In the genomic region with DNA sequence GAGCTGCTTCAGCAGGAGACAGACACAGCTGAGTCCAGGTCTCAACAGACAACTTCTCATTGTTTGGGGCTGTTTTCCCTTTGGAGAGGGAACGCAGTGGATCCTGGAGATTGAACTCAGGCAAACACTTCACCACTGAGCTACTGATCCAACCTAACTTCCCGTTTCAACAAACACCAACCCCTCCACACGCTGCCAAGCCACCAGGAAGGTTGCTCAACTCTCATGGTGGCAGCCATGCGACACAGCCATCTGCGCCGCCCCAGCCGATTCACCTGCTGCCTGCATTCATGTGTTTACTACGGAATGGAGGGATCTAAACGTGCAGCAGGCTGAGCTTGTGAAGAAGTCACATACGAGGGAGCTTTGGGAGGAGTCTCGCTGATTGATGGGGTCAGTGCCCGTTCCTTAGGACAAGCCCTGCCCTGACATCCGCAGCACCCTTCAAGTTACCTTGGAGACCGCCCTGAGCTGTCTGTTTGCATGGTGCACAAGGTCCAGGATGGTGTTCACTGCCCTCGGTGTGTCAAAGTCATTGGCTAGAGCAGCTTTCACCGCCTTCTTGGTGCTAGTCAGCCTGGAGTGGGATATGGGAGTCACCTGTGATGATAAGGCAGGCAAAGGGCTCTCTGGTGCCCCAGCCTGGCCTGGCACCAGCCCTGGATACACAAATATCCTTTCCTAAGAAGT, we compare ENCODE assay signal across 29 mouse cellular contexts. TPM values are rescaled to one million over a fixed set of nuclear protein-coding genes. Genes with fewer than 3 reads are reported as not detected.
DNase-seq lines count a peak whose midpoint lies in the region; ATAC-seq and TF ChIP-seq lines count a peak whose summit lies in the region.
"Had no signal": no experiment of that assay in that cellular context is flagged by ENCODE, and none has a peak within 500 bp of the region (broad histone marks: within the 10 kb centered on the region; RNA-seq: fewer than 3 reads in every experiment).

No protein-coding gene starts in this region.

- H3K4me1 ChIP-seq in heart, embryonic 10.5 days: no peaks in the 10 kb centered on the region
- no peaks in the 10 kb centered on the region for H3K4me1 ChIP-seq in heart, embryonic 12.5 days (replicated peaks)
- no peaks in the 10 kb centered on the region for H3K4me1 ChIP-seq in lung, embryonic 14.5 days (ENCODE audit: insufficient read depth)
- no peaks in the 10 kb centered on the region for H3K4me1 ChIP-seq in kidney, embryonic 15.5 days
- H3K4me1 ChIP-seq: embryonic facial prominence, embryonic 15.5 days; limb, embryonic 10.5 days; neural tube, embryonic 13.5 days; stomach, embryonic 15.5 days had no signal

- no peak overlapping the region for H3K27ac ChIP-seq in heart, embryonic 10.5 days
- H3K27ac ChIP-seq in heart, embryonic 12.5 days (ENCODE audit: poor library complexity, severe bottlenecking): no peak overlapping the region
- H3K27ac ChIP-seq in lung, embryonic 14.5 days (ENCODE audit: low read depth): no peak overlapping the region
- no peak overlapping the region for H3K27ac ChIP-seq in kidney, embryonic 15.5 days
- H3K27ac ChIP-seq: embryonic facial prominence, embryonic 15.5 days; gastrocnemius, adult 2 months; hindbrain, embryonic 14.5 days; limb, embryonic 10.5 days; midbrain, embryonic 10.5 days; neural tube, embryonic 13.5 days; stomach, embryonic 15.5 days had no signal

- WGBS in heart, embryonic 10.5 days: 84% methylated on average over 16 of the region's 16 CpGs
- WGBS in heart, embryonic 12.5 days: 80% methylated on average over 16 of the region's 16 CpGs
- WGBS in lung, embryonic 14.5 days: 72% methylated on average over 16 of the region's 16 CpGs
- 84% methylated on average over 16 of the region's 16 CpGs for WGBS in kidney, embryonic 15.5 days

- H3K36me3 ChIP-seq in heart, embryonic 10.5 days: peaks cover 72% of the 10 kb centered on the region
- H3K36me3 ChIP-seq in heart, embryonic 12.5 days: peaks cover 82% of the 10 kb centered on the region
- H3K36me3 ChIP-seq in lung, embryonic 14.5 days (ENCODE audit: insufficient read depth): peaks cover 57% of the 10 kb centered on the region
- H3K36me3 ChIP-seq in kidney, embryonic 15.5 days: peaks cover 82% of the 10 kb centered on the region

- ATAC-seq in heart, embryonic 12.5 days (ENCODE audit: insufficient number of reproducible peaks, low FRiP score): no peak
- ATAC-seq in common myeloid progenitor, adult 5-6 weeks (replicated peaks; ENCODE audit: low read depth, poor library complexity, severe bottlenecking): peak; percentile 62
- 0 out of 2 replicates have a peak, but pooled peaks have one; percentile 15 for ATAC-seq in lung, embryonic 14.5 days (ENCODE audit: insufficient read depth)
- ATAC-seq in kidney, embryonic 15.5 days (replicated peaks; ENCODE audit: low FRiP score): no peak
- ATAC-seq: forebrain, embryonic 16.5 days; inflammation-experienced regulatory T-cells, adult 6 months; liver, postnatal 0 days; midbrain, embryonic 16.5 days had no signal

- no peaks in the 10 kb centered on the region for H3K27me3 ChIP-seq in heart, embryonic 10.5 days (ENCODE audit: insufficient read depth, poor library complexity, severe bottlenecking)
- H3K27me3 ChIP-seq in heart, embryonic 12.5 days (replicated peaks): no peaks in the 10 kb centered on the region
- no peaks in the 10 kb centered on the region for H3K27me3 ChIP-seq in lung, embryonic 14.5 days (ENCODE audit: insufficient read depth, low read length)
- H3K27me3 ChIP-seq in kidney, embryonic 15.5 days: no peaks in the 10 kb centered on the region
- H3K27me3 ChIP-seq: embryonic facial prominence, embryonic 15.5 days; neural tube, embryonic 13.5 days; stomach, embryonic 15.5 days had no signal

- DNase-seq in heart, embryonic 10.5 days (ENCODE audit: low spot score): peak; percentile 75
- no peak for DNase-seq in lung, embryonic 14.5 days
- DNase-seq in lung, postnatal 25 days (ENCODE audit: low spot score): peak; percentile 73
- no peak for DNase-seq in frontal cortex, postnatal 10 days (ENCODE audit: low spot score in 2 of 2)
- no peak for DNase-seq in thymus, adult 18-20 months
- DNase-seq: adrenal gland, postnatal 14 days; cerebellum, adult 2 months; cerebellum, postnatal 36 days; gastrocnemius, adult 2 months; kidney, adult 2 months; kidney, postnatal 14 days; liver; liver, postnatal 0 days; right cerebral cortex, adult 18-20 months; right cerebral cortex, postnatal 4 days; thymus, postnatal 36 days had no signal

- H3K4me2 ChIP-seq in heart, embryonic 12.5 days: no peak overlapping the region
- no peak overlapping the region for H3K4me2 ChIP-seq in lung, embryonic 14.5 days
- no peak overlapping the region for H3K4me2 ChIP-seq in kidney, embryonic 15.5 days
- H3K4me2 ChIP-seq: embryonic facial prominence, embryonic 15.5 days; hindbrain, embryonic 14.5 days; neural tube, embryonic 13.5 days; stomach, embryonic 15.5 days had no signal

- TF ChIP-seq CTCF in lung, embryonic 14.5 days (IDR thresholded peaks at IDR 0.05; ENCODE audit: low read depth): no peak

- no peak overlapping the region for H3K9ac ChIP-seq in heart, embryonic 12.5 days
- H3K9ac ChIP-seq in lung, embryonic 14.5 days: no peak overlapping the region
- H3K9ac ChIP-seq in kidney, embryonic 15.5 days: no peak overlapping the region
- H3K9ac ChIP-seq: embryonic facial prominence, embryonic 15.5 days; hindbrain, embryonic 14.5 days; liver, postnatal 0 days; neural tube, embryonic 13.5 days; stomach, embryonic 15.5 days had no signal

- H3K9me3 ChIP-seq in heart, embryonic 10.5 days: no peaks in the 10 kb centered on the region
- H3K9me3 ChIP-seq in heart, embryonic 12.5 days (replicated peaks): no peaks in the 10 kb centered on the region
- no peaks in the 10 kb centered on the region for H3K9me3 ChIP-seq in lung, embryonic 14.5 days (ENCODE audit: low read depth, low read length)
- no peaks in the 10 kb centered on the region for H3K9me3 ChIP-seq in kidney, embryonic 15.5 days (replicated peaks)
- H3K9me3 ChIP-seq: embryonic facial prominence, embryonic 15.5 days; limb, embryonic 10.5 days; midbrain, embryonic 10.5 days; neural tube, embryonic 13.5 days; stomach, embryonic 15.5 days had no signal

- H3K4me3 ChIP-seq in heart, embryonic 10.5 days: no peak overlapping the region
- no peak overlapping the region for H3K4me3 ChIP-seq in heart, embryonic 12.5 days
- H3K4me3 ChIP-seq in lung, embryonic 14.5 days (ENCODE audit: low read depth, low read length): no peak overlapping the region
- no peak overlapping the region for H3K4me3 ChIP-seq in kidney, embryonic 15.5 days (replicated peaks)
- H3K4me3 ChIP-seq: embryonic facial prominence, embryonic 15.5 days; gastrocnemius, adult 2 months; limb, embryonic 10.5 days; midbrain, embryonic 10.5 days; myocyte; neural tube, embryonic 13.5 days; stomach, embryonic 15.5 days had no signal

RNA-seq across cellular contexts. Expression of a gene that starts 20.2 kb away (rescaled TPM):
- polyA plus RNA-seq in heart, embryonic 10.5 days (2016; fragmentation: Nextera tagmentation; extraction: Ambion mirVana): 86.1 and 92.1 TPM in 2 replicates
- 68.8 and 71.0 TPM in 2 replicates for polyA plus RNA-seq in heart, embryonic 12.5 days (2016; fragmentation: Nextera tagmentation; extraction: Ambion mirVana)
- 34.9 and 50.2 TPM in 2 replicates for total RNA-seq in common myeloid progenitor, adult 5-6 weeks (2017)
- 119 and 131 TPM in 2 replicates for polyA plus RNA-seq in lung, embryonic 14.5 days (2014; fragmentation: Nextera tagmentation; extraction: Ambion mirVana)
- polyA plus RNA-seq in kidney, embryonic 15.5 days (2015; fragmentation: Nextera tagmentation; extraction: Ambion mirVana): 119 and 121 TPM in 2 replicates

RNA-seq across cellular contexts. Expression of a gene that starts 33.1 kb away (rescaled TPM):
- 24.5 and 27.9 TPM in 2 replicates for polyA plus RNA-seq in heart, embryonic 10.5 days (2016; fragmentation: Nextera tagmentation; extraction: Ambion mirVana)
- polyA plus RNA-seq in heart, embryonic 12.5 days (2016; fragmentation: Nextera tagmentation; extraction: Ambion mirVana): 22.6 and 28.2 TPM in 2 replicates
- total RNA-seq in common myeloid progenitor, adult 5-6 weeks (2017): 40.0 and 41.7 TPM in 2 replicates
- 22.9 and 25.3 TPM in 2 replicates for polyA plus RNA-seq in lung, embryonic 14.5 days (2014; fragmentation: Nextera tagmentation; extraction: Ambion mirVana)
- polyA plus RNA-seq in kidney, embryonic 15.5 days (2015; fragmentation: Nextera tagmentation; extraction: Ambion mirVana): 23.8 and 28.3 TPM in 2 replicates

RNA-seq across cellular contexts. Expression of a gene that starts 37.9 kb away (rescaled TPM):
- polyA plus RNA-seq in heart, embryonic 10.5 days (2016; fragmentation: Nextera tagmentation; extraction: Ambion mirVana): 21.8 and 27.7 TPM in 2 replicates
- 25.2 and 26.5 TPM in 2 replicates for polyA plus RNA-seq in heart, embryonic 12.5 days (2016; fragmentation: Nextera tagmentation; extraction: Ambion mirVana)
- 53.5 and 69.9 TPM in 2 replicates for total RNA-seq in common myeloid progenitor, adult 5-6 weeks (2017)
- polyA plus RNA-seq in lung, embryonic 14.5 days (2014; fragmentation: Nextera tagmentation; extraction: Ambion mirVana): 39.5 and 47.7 TPM in 2 replicates
- 35.7 and 36.9 TPM in 2 replicates for polyA plus RNA-seq in kidney, embryonic 15.5 days (2015; fragmentation: Nextera tagmentation; extraction: Ambion mirVana)

RNA-seq across cellular contexts. Expression of a gene that starts 39.0 kb away (rescaled TPM):
- polyA plus RNA-seq in heart, embryonic 10.5 days (2016; fragmentation: Nextera tagmentation; extraction: Ambion mirVana): 11.2 and 21.9 TPM in 2 replicates
- 20.2 and 23.5 TPM in 2 replicates for polyA plus RNA-seq in heart, embryonic 12.5 days (2016; fragmentation: Nextera tagmentation; extraction: Ambion mirVana)
- total RNA-seq in common myeloid progenitor, adult 5-6 weeks (2017): 1.7 TPM in 1 of 2 replicates, not detected in the other
- polyA plus RNA-seq in lung, embryonic 14.5 days (2014; fragmentation: Nextera tagmentation; extraction: Ambion mirVana): 12.8 and 12.9 TPM in 2 replicates
- 24.2 and 26.5 TPM in 2 replicates for polyA plus RNA-seq in kidney, embryonic 15.5 days (2015; fragmentation: Nextera tagmentation; extraction: Ambion mirVana)

Comparison
In these comparisons a context has a peak if more than half of its experiments do, and no peak if none do; other contexts are left out.
1. DNase-seq: peak in heart, embryonic 10.5 days (single experiment) and lung, postnatal 25 days (single experiment); none in lung, embryonic 14.5 days (single experiment), frontal cortex, postnatal 10 days (0 of 2) and thymus, adult 18-20 months (0 of 2).
2. ATAC-seq: peak in common myeloid progenitor, adult 5-6 weeks (single experiment) and lung, embryonic 14.5 days (single experiment); none in heart, embryonic 12.5 days (single experiment) and kidney, embryonic 15.5 days (single experiment).